Mouse (Mus musculus) ES-E14 (cell line): ENCODE results near the gene 4930579F01Rik. TPM values are rescaled to one million over a fixed set of nuclear protein-coding genes. Genes with fewer than 3 reads are reported as not detected.
A peak's percentile ranks its signal among the peaks of the same experiment; 100 is the strongest.

Source experiments
- DNase-seq: peaks from one replicate; pipeline ENCODE4 v3.0.0-alpha.2; 2013; ENCODE audit warnings: low read depth, low spot score
- H3K27ac ChIP-seq: 2 replicates; pipeline ENCODE4 v1.5.1; 2012; ENCODE audit warnings: low read depth, mild to moderate bottlenecking, low read length, moderate library complexity, mixed read lengths; ENCODE audit not compliant: poor library complexity, insufficient read depth, severe bottlenecking
- H3K36me3 ChIP-seq: 2 replicates; pipeline ENCODE4 v1.6.1; 2012; ENCODE audit warnings: mild to moderate bottlenecking, low read length, moderate library complexity, mixed read lengths; ENCODE audit not compliant: control insufficient read depth, poor library complexity, insufficient read depth, severe bottlenecking
- H3K4me1 ChIP-seq, 2 experiments: fragments of 150-350 bp in 1 of 2; sonication (generic) in 1 of 2; 2 replicates each; pipeline ENCODE4 v1.6.1; 2012; ENCODE audit warnings: low read length in 2 of 2, mild to moderate bottlenecking in 1 of 2, mixed read lengths in 1 of 2; ENCODE audit not compliant: control insufficient read depth in 2 of 2, insufficient read depth in 2 of 2, poor library complexity in 1 of 2
- H3K4me3 ChIP-seq, 2 experiments: fragments of 150-350 bp in 1 of 2; sonication (generic) in 1 of 2; 2 replicates each; pipeline ENCODE4 v1.5.1; 2012; ENCODE audit warnings: low read length in 2 of 2, low read depth in 1 of 2, mild to moderate bottlenecking in 1 of 2, mixed read lengths in 1 of 2; ENCODE audit not compliant: insufficient read depth in 1 of 2, poor library complexity in 1 of 2, severe bottlenecking in 1 of 2
- H3K9ac ChIP-seq: 2 replicates; pipeline ENCODE4 v1.6.1; 2012; ENCODE audit warnings: low read depth, mild to moderate bottlenecking, low read length, mixed read lengths; ENCODE audit not compliant: poor library complexity, insufficient read depth, severe bottlenecking
- H3K9me3 ChIP-seq: fragments of 150-350 bp; sonication (generic); 2 replicates; pipeline ENCODE4 v1.6.1; 2012; ENCODE audit warnings: low read depth, mild to moderate bottlenecking, low read length; ENCODE audit not compliant: control insufficient read depth, insufficient read depth
- CHD2 ChIP-seq: IDR thresholded peaks from 2 replicates; pipeline ENCODE4 v1.6.1; 2014; ENCODE audit warnings: mild to moderate bottlenecking, low read depth, low read length, inconsistent platforms
- HCFC1 ChIP-seq: IDR thresholded peaks from 2 replicates; pipeline ENCODE4 v1.6.1; 2012; ENCODE audit warnings: low read length, inconsistent platforms, borderline replicate concordance; ENCODE audit not compliant: insufficient read depth
- MAFK ChIP-seq: IDR thresholded peaks from 2 replicates; pipeline ENCODE4 v1.6.1; 2014; ENCODE audit warnings: mild to moderate bottlenecking, low read depth, low read length, inconsistent platforms; ENCODE audit not compliant: insufficient read depth
- ZC3H11A ChIP-seq: IDR thresholded peaks from 2 replicates; pipeline ENCODE4 v1.6.1; 2012; ENCODE audit warnings: low read depth, mild to moderate bottlenecking, inconsistent platforms, low read length, borderline replicate concordance
- ZNF384 ChIP-seq: IDR thresholded peaks from 2 replicates; pipeline ENCODE4 v1.6.1; 2012; ENCODE audit warnings: low read depth, low read length, inconsistent platforms
- in situ Hi-C, 2 experiments: fragments of 600-800 bp; cut with MboI; formaldehyde crosslinking; loops; one replicate each; pipeline ENCODE4 v1.15.1; 2025; ENCODE audit warnings: low sequenced_read_pairs in 2 of 2, inconsistent platforms in 1 of 2; ENCODE audit not compliant: unreplicated experiment in 2 of 2
- total RNA-seq: library from RNA; depleted of rRNA; stranded (reverse); fragments of 300-350 nt; gene quantifications from 2 replicates; pipeline ENCODE4 v1.2.3, GENCODE M21; 2012

4930579F01Rik gene
- total RNA-seq, 1 experiment, result not detected

GRCm38 (mm10) chr3:138224363-138224954, 30.8 kb upstream of the 4930579F01Rik start:
- H3K36me3 ChIP-seq, result no peaks in the 10 kb centered on the region
- no peak overlapping the region for H3K27ac ChIP-seq
- peaks cover 0 to 6% of the 10 kb centered on the region in 2 experiments; a peak in 2 of 4 replicates for H3K4me1 ChIP-seq
- no peak for TF ChIP-seq ZC3H11A
- no peak for TF ChIP-seq MAFK
- TF ChIP-seq HCFC1, result no peak
- no peak for TF ChIP-seq ZNF384
- no peak for TF ChIP-seq CHD2
- H3K9ac ChIP-seq, result no peak overlapping the region
- in situ Hi-C loops, result no loop called here
- H3K9me3 ChIP-seq, result no peaks in the 10 kb centered on the region
- DNase-seq, result no peak
- H3K4me3 ChIP-seq, result no peak overlapping the region

GRCm38 (mm10) chr3:138222952-138223351, 29.3 kb upstream of the 4930579F01Rik start:
- Histone ChIP-seq H3K4me3 (no peak overlapping the region), H3K9me3 (no peaks in the 10 kb centered on the region), H3K36me3 (no peaks in the 10 kb centered on the region), H3K27ac (no peak overlapping the region), H3K4me1 (peaks cover 0 to 6% of the 10 kb centered on the region in 2 experiments; a peak in 2 of 4 replicates), H3K9ac (no peak overlapping the region)
- TF ChIP-seq HCFC1 (no peak), ZC3H11A (peak; percentile 49; the same call in 1 of the 2 replicates)
- in situ Hi-C loops, result no loop called here
- peak; percentile 66 for DNase-seq

GRCm38 (mm10) chr3:138222511-138222910, 28.9 kb upstream of the 4930579F01Rik start:
- no peak overlapping the region for H3K9ac ChIP-seq
- H3K4me3 ChIP-seq, result no peak overlapping the region
- H3K36me3 ChIP-seq, result no peaks in the 10 kb centered on the region
- H3K27ac ChIP-seq, result no peak overlapping the region
- DNase-seq, result peak; percentile 36
- peaks cover 0 to 6% of the 10 kb centered on the region in 2 experiments; a peak in 2 of 4 replicates for H3K4me1 ChIP-seq
- TF ChIP-seq ZC3H11A, result no peak
- TF ChIP-seq HCFC1, result no peak
- no peak for TF ChIP-seq MAFK
- TF ChIP-seq ZNF384, result no peak
- TF ChIP-seq CHD2, result no peak
- in situ Hi-C loops, result no loop called here
- no peaks in the 10 kb centered on the region for H3K9me3 ChIP-seq

DNA sequence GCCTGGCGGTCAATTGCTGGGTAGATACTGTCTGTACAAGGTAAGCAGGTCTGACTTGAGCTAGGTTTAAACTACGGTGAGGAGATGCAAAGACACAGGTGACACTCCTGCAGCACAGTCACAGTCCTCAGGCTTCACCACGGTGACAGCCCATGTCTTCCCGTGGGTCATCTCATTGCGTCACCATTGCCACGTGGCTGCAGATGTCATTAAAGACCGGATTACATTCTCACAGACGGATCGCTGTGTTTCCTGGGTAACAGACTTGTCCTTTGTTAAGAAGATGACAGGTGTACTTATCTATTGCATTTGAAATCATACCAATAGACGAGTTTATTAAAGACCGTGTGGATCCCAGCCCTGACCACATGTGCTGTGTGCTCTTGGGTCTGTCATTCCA, 27.5 kb upstream of the 4930579F01Rik start:
- DNase-seq, result no peak
- Histone ChIP-seq H3K9ac (no peak overlapping the region), H3K4me1 (peaks cover 0 to 6% of the 10 kb centered on the region in 2 experiments; a peak in 2 of 4 replicates), H3K9me3 (no peaks in the 10 kb centered on the region), H3K36me3 (no peaks in the 10 kb centered on the region), H3K4me3 (no peak overlapping the region), H3K27ac (no peak overlapping the region)
- TF ChIP-seq ZC3H11A, result no peak
- no peak for TF ChIP-seq MAFK
- no peak for TF ChIP-seq HCFC1
- TF ChIP-seq CHD2, result no peak
- TF ChIP-seq ZNF384, result no peak
- in situ Hi-C loops, result no loop called here

DNA sequence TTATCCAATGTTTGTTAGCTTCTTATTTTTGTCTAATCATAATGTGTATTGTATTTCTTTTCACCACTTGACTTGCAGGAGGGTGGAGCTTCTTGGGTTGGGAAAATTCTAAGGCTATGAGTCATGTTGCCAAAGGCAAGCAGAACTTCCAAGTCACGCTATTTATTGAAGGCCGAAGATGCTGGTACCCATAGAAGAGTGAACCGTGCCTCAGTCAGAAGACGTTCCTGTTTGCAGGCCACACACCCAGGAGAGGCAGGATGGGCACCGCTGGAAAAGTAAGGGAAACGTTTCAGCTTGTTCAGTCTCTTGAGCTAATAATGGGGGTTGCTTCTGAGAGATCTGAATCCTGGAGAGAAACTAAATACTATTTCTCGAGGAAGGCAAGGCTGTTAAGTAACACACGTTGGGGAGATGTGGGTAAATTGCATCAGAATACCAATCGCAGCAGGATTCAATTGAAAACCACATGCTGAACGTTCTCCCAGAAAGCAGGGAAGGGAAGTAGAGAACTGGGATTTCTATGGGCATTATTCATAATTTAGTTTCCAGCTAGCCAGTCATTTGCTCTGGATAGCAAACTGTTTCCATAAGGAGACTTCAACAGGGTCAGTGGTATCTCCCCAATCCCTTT, 24.1 kb upstream of the 4930579F01Rik start, which contains the start of gene Adh7:
Gene Adh7, plus strand, starts transcription at position 130 of the 634 bp plus-strand sequence.
- no peak for DNase-seq
- Histone ChIP-seq H3K36me3 (no peaks in the 10 kb centered on the region), H3K9me3 (no peaks in the 10 kb centered on the region), H3K4me3 (no peak within 1 kb of the TSS), H3K4me1 (peaks cover 0 to 3% of the 10 kb centered on the region in 2 experiments; a peak in 2 of 4 replicates), H3K27ac (no peak within 1 kb of the TSS), H3K9ac (no peak within 1 kb of the TSS)
- in situ Hi-C loops, result no loop called here
- TF ChIP-seq MAFK (no peak), CHD2 (no peak)
